Mouse (Mus musculus): ENCODE measurements around the gene Slc37a3. TPM values are rescaled to one million over a fixed set of nuclear protein-coding genes. Genes with fewer than 3 reads are reported as not detected.
"Not testable (repeated sequence)": the region's sequence is repeated elsewhere in the genome, so short reads cannot be mapped to it uniquely, and the experiment has no call there.

The Slc37a3 gene
- total RNA-seq, 2 experiments from 2014 or later, result 1.9 to 14.7 TPM

- ATAC-seq (replicated peaks; ENCODE audit: low FRiP score, low TSS enrichment, poor library complexity, severe bottlenecking), result no peak
Observed at GRCm38 (mm10) chr6:39380276-39380675, 2.8 kb upstream of the Slc37a3 start.

GRCm38 (mm10) chr6:39379749-39380148 lies 2.3 kb upstream of the Slc37a3 start:
- no peak; the same call in 1 of the 2 replicates for ATAC-seq (replicated peaks; ENCODE audit: low FRiP score, low TSS enrichment, poor library complexity, severe bottlenecking)

- peak; percentile 25; the same call in 1 of the 2 replicates for ATAC-seq (replicated peaks; ENCODE audit: low FRiP score, low TSS enrichment, poor library complexity, severe bottlenecking)
Observed at GRCm38 (mm10) chr6:39379224-39379623, 1.7 kb upstream of the Slc37a3 start.

- not testable (repeated sequence) for ATAC-seq (replicated peaks; ENCODE audit: low FRiP score, low TSS enrichment, poor library complexity, severe bottlenecking)
Observed at GRCm38 (mm10) chr6:39378161-39378835, 823 bp upstream of the Slc37a3 start.

- ATAC-seq (replicated peaks; ENCODE audit: low FRiP score, low TSS enrichment, poor library complexity, severe bottlenecking), result no peak
Observed at GRCm38 (mm10) chr6:39376775-39377174, 700 bp downstream of the Slc37a3 start.

DNA sequence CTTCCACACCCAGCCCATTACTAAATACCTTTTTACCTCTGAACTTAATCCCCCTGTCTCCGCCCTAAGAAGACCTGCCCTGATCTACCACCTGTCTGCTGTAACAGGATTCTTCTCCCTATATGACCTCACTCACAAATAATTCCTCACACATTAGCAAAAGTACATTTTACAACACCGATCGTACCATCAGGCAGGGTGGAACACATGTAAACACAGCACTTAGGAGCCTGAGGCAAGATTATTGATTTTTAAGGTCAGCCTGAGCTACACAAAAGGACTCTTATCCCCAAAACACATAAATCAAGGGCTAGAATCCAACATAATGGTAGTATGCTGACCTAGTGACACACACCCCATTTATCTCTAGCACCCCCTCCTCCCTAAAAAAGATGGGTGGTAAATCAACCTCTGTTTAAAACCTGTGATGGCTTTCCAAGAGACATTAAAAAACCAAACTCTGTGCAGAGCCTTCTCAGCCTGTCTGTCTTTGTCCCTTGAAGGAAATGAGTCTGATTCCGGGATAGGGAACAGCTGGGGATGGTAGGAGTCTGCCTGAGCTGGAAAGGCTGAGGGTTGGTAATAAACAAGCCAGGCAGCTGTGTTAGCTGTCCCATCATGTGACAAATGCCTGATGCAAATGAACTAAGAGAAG lies 4.0 kb downstream of the Slc37a3 start:
- no peak for ATAC-seq (replicated peaks; ENCODE audit: low FRiP score, low TSS enrichment, poor library complexity, severe bottlenecking)

DNA sequence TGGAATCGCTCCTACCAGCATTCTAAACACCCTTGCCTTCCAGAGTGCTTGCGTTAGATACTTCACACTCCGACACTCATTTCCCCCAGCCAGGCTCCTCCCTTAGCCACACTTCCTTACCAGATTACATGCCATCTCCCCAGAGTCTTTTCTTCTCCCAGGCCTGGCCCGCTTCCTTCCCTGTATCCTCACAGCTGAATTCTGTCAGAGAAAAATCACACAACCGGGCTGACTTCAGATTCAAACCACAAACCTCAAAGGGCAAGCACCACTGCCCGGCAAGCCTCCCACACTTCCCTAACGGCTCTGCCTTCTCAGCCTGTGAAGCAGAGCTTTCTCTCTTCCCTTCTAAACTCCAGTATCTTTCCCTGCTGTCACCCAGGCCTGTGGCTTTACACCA lies 4.7 kb downstream of the Slc37a3 start:
- no peak for ATAC-seq (replicated peaks; ENCODE audit: low FRiP score, low TSS enrichment, poor library complexity, severe bottlenecking)

DNA sequence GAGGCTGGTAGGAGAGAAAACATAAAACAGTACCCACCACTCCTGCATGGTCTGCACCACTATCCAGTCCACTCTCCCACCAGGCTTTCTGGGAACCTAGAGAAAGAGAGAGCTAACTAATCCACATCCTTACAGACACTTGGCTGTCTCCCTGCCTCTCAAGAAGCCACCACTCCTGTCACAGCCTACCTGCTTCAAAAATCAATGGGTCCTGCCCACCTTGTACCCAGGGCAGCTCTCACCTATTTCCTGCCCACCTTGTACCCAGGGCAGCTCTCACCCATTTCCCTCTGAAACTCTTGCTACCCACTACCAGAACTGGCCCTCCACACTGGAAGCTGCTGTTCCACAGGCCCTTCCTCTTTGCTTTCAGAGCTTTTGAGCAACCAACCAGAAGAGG lies 5.4 kb downstream of the Slc37a3 start:
- ATAC-seq (replicated peaks; ENCODE audit: low FRiP score, low TSS enrichment, poor library complexity, severe bottlenecking), result no peak

DNA sequence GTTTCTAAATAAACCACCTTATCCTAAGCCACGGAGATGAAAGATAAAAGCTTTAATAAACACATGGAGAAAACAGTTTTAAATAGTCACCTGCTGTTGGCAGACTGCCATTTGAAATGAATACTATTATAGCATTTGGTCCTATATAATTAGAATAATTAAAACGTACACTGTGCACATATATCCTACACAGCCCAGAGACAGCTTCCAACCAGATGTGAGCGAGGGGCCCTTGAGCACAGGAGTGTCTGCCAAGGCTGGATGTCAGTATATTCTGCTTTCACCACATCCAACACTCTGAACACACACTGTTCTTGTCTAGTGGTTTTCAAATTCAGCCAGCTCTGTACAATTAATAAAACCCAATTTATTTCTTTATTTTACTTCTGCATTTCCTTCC lies 7.8 kb downstream of the Slc37a3 start:
- no peak for ATAC-seq (replicated peaks; ENCODE audit: low FRiP score, low TSS enrichment, poor library complexity, severe bottlenecking)

DNA sequence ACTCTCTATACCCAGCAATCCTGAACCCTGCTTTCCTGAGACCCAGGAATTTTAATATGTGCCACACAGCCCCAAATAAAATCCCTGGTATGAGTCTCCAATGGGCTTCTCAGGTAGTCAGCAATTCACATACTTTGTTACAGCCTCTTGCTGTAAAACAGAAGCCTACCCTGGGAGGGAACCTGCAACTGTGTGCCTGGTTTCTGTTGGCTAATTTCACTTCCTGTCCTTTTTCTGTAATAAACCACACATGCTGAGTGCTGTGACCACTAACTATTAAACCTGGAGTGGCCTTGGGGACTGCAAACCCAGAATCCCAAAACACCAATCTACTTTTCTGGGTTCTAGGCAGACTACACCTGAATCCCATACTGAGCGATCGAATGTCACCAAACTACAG lies 14.8 kb downstream of the Slc37a3 start:
- no peak for ATAC-seq (replicated peaks; ENCODE audit: low FRiP score, low TSS enrichment, poor library complexity, severe bottlenecking)

GRCm38 (mm10) chr6:39359207-39359606 lies 18.3 kb downstream of the Slc37a3 start:
- not testable (repeated sequence) for ATAC-seq (replicated peaks; ENCODE audit: low FRiP score, low TSS enrichment, poor library complexity, severe bottlenecking)

- no peak for ATAC-seq (replicated peaks; ENCODE audit: low FRiP score, low TSS enrichment, poor library complexity, severe bottlenecking)
Observed at GRCm38 (mm10) chr6:39348946-39349345, 28.5 kb downstream of the Slc37a3 start.

DNA sequence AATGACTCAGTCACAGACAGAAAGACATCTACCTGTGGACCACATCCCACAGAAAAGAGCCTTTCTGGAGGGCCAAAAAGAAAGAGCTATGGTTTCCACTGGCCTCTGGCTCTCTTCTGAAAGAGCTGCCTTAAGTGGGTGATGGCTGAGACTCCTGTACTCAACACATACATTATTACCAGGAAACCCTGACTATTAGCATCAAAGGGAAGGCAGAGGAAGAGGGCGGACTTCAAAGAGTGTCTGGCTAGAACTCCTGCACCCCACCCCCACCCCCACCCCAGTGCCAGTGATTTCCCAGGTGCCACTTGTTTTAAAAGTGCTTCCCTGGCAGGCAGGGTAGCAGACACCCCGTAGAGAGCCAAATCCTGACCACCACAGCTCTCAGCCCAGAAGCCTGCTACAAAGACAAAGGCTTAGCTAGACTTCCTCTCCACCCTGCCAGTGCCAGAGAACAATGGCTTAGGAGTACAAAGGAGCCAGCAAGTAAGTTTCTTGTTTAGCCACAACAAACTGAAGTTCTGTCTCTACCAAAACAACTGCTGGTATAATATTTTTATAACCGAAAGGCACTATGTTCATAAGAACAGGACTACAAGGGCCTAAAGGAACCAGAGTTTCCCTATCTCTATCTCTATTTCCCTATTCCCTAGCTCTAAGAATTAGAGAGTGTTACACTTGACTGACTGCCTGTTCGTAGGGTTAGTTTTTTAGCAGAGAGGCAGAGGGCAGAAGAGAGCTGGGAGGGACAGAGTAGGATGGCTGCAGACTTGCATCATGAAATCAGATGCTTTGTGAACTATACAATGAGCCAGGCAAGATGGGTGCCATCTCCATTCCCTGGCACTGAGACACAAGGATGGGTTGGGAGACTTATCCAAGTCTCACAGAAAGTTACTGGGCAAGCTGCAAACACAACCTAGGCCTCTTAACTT lies 29.3 kb downstream of the Slc37a3 start:
- ATAC-seq (replicated peaks; ENCODE audit: low FRiP score, low TSS enrichment, poor library complexity, severe bottlenecking), result no peak

- ATAC-seq (replicated peaks; ENCODE audit: low FRiP score, low TSS enrichment, poor library complexity, severe bottlenecking), result no peak
Observed at GRCm38 (mm10) chr6:39346991-39347501, 30.4 kb downstream of the Slc37a3 start.

GRCm38 (mm10) chr6:39345430-39345829 lies 32.0 kb downstream of the Slc37a3 start:
- ATAC-seq (replicated peaks; ENCODE audit: low FRiP score, low TSS enrichment, poor library complexity, severe bottlenecking), result no peak

GRCm38 (mm10) chr6:39344020-39344419 lies 33.5 kb downstream of the Slc37a3 start:
- ATAC-seq (replicated peaks; ENCODE audit: low FRiP score, low TSS enrichment, poor library complexity, severe bottlenecking), result peak; percentile 94

- ATAC-seq (replicated peaks; ENCODE audit: low FRiP score, low TSS enrichment, poor library complexity, severe bottlenecking), result peak; percentile 27; the same call in 1 of the 2 replicates
Observed at GRCm38 (mm10) chr6:39341798-39342197, 35.7 kb downstream of the Slc37a3 start.

DNA sequence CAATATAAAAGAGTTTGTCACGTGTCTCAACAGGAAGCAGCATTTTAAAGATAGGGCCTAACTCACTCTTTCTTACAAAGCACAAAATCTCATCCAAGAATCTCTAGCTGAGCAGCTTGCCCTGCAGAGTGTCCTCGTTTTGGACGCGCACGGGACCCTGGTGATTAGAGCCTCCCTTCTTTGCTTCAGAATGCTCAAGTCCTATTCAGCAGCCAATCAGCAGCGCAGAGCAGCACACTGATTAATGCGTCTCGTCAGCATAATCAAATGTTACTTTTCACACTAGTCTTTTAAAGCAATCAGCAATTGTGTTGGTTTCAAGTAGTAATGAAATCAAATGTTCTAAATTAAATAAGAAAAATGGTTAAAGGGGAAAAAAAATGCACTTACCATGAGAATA lies 39.1 kb downstream of the Slc37a3 start:
- no peak for ATAC-seq (replicated peaks; ENCODE audit: low FRiP score, low TSS enrichment, poor library complexity, severe bottlenecking)

GRCm38 (mm10) chr6:39334873-39335272 lies 42.6 kb downstream of the Slc37a3 start:
- ATAC-seq (replicated peaks; ENCODE audit: low FRiP score, low TSS enrichment, poor library complexity, severe bottlenecking), result 0 out of 2 replicates have a peak, but pooled peaks have one; percentile 30

DNA sequence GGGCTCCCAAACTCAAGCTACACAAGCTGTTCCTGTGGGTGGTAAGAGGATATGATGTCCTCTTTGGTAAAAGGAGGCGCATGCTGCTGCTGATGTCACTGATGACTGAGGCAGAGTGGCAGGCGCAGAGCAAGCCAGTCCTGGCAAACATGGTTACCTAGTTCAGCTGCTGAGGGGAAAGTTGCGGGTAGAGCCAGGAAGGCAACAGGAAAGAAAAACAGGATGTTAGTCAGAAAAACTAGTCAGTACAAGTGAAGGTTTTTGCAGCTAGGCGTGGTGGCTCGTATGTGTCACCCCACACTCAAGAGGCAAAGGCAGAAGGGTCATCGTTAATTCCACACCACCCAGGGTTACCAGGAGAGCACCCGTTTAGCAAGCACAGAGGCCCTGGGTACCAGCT lies 43.3 kb downstream of the Slc37a3 start:
- no peak for ATAC-seq (replicated peaks; ENCODE audit: low FRiP score, low TSS enrichment, poor library complexity, severe bottlenecking)

Measured in megakaryocyte-erythroid progenitor cell, adult 5-6 weeks (primary cell).